Mouse (Mus musculus) urinary bladder, postnatal 14 days (tissue): ENCODE measurements around the gene Etl4.
A peak's percentile ranks its signal among the peaks of the same experiment; 100 is the strongest.

ENCODE experiments used
- DNase-seq: peaks from one replicate; pipeline ENCODE4 v3.0.0; 2021; ENCODE audit warnings: low spot score

Gene Etl4

DNA sequence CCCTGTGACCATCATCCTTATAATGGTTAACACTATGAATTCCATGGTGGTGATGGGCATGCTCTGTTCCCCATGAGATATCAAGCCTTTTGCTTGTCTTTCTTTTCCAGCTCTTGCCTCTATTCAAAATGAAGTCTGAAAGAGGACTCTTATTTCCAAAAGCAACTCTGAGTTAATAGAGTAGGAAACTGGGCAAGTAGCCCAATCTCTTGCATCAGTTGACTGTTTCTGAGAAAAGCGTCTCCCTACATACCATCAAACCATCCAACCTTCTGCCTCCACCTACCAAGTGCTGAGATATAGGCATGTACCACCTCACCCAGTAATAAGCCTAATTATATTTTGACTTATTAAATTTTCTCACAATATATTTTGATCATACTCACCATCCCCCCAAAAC is 658.9 kb downstream of the Etl4 start:
- no peak for DNase-seq

DNA sequence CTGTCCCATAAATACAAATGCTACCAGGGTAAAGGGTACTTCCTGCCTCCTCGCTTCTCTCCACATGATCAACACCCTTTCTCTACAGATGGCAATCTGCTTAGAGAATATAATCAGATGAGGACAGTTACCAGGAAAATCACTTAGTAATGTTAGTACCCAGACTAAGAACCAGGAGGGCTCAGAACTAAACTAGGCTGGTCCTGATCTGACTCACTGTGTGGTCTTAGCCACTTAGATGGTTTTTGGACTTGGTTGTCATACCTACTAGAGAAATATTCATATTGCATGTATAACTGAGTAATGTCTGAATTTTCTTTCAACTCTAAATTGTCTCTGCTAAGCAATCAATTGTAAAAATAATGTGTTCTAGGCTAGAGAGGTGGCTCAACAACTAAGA is 662.4 kb downstream of the Etl4 start:
- no peak for DNase-seq

DNA sequence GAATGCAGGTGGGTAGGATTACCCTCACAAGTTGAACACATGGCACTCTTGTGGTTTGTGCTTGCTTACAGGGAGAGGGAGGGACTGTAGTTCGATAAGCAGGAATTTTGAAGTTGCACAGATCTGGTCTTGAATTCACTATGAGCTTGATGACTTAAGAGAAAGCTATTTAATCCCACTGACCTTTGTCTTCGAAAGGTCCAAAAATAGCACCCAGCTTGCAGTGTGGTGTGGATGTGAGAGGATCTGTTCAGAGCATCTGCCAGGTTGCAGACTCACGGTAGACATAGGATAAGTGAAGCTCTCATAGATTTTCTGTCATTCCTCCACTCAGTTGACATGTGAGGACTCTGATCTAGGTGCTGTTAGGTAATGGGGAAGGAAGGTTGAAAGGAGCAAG is 670.8 kb downstream of the Etl4 start:
- no peak for DNase-seq

DNA sequence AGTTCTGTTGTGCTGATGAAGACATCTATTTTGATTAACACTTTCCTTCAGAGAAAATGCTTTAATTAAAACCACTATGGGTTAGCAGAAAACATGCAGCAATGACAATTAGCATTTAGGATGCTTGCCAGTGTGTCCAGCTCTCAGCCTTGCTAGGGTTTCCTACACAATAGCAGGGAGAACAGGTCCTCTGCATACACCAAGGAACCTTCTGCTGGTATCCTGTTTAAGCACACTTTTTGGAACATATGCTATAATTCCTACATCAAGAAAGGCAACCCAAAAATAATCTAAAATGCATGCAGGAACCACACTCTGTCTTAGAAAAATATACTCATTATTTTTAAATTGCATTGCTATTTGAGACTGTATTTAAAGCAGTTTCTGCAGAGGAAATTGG is 673.5 kb downstream of the Etl4 start:
- DNase-seq: no peak

DNA sequence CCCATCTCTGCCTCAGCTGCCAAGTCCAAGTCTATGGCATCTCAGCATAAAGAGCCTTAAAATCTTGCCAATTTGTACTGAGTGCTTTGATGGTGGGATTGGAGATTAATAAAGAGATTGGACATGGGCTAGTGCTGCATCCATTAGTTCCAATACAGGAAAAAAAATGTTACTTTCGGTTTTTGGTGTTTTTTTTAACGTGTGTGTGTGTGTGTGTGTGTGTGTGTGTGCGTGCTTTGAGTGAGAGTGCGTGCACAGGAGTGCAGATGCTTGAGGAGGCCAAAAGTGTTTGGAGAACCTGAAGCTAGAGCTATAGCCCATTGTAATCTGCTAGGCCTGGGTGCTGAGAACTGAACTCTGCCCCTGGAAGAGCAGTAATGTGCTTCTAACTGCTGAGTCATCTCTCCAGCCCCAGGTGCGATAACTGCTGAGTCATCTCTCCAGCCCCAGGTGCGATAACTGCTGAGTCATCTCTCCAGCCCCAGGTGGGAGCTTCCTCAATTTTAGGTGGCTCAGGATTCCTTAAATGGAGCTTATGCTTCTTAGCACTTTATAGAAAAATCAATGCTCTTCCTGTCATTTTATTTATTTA is 674.1 kb downstream of the Etl4 start:
- no peak for DNase-seq

DNA sequence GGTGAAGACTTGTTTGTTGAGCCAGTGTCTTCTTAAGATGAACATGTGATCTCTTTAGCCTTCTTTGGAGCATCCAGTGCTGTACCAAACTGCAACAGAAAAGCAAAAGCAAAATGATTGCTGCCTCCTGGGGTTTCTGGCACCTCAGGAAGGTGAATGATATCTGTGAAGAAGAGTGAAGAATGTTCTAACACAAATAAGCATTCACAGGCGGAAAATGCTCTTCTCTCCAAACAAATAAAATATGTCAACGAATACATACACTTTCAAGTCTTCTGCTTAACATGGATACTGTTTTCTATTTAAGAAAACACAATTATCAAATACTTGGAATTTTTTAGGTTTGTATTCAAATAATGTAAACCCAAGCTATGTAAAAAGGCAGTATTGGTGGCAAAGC is 678.3 kb downstream of the Etl4 start:
- no peak for DNase-seq

DNA sequence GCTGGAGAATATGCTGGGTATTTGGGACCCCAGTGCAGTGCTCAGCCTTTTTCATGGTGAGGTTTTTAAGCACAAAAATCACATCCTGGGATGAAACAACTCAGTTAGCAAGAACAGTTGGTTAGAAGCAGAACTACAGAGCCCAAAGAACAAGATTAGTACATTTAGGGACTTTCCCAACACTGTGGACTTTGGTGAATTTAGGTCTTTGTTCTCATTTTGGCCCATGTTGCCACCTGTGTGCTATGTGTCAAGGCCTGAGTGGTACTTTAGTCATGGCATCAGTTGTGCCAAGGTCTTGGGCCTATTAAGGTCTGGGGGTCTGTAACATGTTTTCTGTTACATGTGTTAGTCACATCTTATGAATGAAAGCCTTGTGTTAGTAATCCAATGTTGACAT is 679.1 kb downstream of the Etl4 start:
- no peak for DNase-seq

DNA sequence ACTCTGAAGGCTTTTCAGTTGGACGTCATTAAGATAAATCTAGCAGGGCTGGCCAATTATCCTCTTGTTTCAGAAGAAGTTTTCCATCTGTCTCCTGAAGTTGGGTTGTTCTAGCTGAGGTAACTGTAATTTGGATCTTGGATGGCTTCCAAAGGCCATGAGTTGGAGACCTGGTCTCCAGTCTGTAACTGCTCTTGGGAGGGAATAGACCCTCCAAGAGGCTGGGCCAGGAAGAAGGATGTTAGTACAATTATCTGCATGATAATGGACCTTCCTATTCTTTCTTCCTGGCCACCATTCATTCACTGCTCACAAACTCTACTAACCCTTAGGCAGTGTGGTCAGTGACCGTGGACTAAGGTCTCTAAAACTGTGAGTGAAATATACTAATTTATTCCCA is 684.5 kb downstream of the Etl4 start:
- DNase-seq: no peak

DNA sequence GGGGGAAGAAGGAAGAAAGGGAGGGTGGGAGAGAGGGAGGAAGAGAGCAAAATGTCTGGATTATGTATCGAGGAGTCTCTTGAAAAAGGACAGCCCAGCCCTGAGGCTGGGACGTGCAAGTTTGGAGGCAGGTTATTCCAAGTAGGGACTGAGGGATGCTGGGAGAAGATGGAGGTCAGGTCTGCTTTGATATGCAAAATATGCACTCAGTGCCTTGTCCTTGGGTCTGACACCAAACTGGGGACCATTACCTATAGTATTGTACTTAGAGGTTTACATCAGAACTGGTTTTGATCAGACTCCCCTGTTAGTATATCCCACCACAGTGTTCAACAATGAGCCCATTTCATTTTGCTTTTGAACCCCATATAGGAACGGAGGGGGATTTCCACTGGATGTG is 685.4 kb downstream of the Etl4 start:
- no peak for DNase-seq

DNA sequence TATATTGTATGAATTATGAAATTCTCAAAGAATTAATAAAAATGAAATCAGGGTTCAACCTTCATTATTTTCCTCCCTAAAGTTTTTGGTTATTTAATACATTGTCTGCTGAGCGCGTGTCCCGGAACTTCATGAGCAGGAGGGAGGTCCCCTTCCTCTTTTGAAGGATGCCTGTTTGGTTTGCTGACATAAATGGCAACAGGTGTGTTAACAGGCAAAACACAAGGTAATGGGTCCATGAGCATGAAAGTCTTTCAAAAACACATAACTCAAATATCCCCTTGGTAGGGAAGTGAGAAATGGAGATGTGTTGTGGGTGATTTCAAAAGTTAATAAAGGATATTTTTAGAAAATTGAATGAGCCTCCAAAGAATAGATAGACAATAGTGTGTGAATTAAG is 687.0 kb downstream of the Etl4 start:
- DNase-seq: no peak

DNA sequence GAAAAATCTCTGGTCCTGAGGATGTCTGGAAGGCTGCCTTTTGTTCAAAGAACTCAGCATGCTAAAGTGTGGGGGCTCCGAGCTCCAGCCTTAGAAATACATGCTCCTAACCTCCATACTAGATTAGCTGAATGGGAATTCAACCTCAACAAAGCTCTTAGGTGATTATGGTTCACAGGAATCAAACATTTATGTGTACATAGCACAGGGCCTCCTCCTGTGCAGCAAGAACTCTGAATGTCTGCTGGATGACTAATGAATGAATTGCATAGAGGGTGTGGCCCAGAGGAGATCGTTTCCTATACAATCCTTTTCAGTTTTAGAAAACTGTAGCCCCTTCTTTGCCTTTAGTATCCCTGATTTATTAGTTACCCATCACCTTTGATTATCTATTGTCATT is 687.6 kb downstream of the Etl4 start:
- no peak for DNase-seq

DNA sequence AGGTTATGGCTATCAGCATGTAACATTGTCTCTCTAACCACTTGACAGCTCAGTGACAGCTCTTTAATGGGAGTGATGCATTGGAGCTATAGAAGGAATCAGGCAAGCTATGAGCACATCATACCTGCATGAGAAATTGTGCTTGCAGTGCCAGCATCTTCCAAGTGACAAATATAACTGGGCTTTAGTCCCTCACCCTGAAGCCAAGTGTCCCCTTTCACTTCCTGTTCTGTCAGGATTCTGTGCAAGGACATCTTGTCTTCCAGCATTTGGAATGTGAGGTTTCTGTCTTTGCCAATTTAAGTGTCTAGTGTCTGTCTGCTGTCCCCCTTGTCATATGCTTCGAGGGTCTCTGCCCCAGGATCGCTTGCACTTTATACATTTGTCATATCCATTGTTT is 693.1 kb downstream of the Etl4 start:
- DNase-seq: no peak

DNA sequence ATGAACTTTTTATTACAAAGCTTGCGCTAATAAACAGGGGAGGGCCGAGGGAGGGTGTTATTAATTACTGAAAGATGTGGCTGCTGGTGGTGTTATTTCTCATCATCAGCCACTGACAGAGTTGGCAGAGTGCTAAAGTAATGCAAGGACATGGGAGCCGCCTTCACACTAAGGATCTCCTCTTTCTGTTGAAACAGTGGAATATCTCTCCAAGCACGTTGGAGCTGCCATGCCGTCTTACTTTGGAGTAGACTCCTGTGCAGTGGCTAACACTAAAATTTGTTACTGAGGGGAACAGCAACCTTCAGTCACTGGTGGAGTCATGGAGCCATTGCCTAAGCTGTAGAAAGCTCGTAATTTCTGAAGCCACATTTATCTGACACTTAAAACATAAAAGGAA is 694.0 kb downstream of the Etl4 start:
- no peak for DNase-seq

DNA sequence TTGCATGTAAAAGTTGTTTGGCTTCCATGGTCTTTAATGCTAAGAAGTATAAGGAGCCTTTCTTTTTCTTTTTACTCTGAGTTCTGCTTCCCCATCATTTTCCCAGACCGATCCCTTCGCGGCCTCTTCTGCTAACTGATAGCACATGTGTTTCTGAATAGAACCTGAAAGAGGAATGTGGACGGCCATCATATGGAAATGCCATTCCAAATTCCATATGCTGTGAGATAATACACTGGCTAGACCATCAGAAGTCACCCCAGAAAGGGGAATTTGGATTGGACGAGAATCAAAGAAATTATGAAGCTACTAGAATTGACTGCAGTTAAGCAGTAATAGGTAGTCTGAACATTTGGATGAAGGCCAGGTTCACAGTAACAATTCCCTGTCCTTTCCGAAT is 694.4 kb downstream of the Etl4 start:
- DNase-seq: no peak

DNA sequence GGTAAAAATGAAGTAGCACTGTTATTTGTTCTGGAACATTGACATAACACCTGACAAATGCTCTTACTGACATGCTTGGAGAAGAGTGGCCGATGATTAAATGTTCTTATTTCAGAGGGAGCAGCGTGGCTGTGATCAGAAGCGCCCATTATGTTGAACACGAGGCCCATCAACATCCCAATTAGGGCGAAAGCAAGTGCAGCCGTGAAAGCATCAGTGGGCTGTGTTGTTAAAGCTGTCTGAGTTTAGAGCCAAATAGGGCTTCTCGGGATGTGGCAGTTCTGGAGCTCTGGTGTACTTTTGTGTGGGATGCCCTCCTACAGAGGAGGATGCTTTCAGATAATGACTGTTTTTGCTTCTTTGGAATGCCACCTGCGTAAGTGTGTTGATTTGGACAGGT is 699.6 kb downstream of the Etl4 start:
- DNase-seq: no peak

DNA sequence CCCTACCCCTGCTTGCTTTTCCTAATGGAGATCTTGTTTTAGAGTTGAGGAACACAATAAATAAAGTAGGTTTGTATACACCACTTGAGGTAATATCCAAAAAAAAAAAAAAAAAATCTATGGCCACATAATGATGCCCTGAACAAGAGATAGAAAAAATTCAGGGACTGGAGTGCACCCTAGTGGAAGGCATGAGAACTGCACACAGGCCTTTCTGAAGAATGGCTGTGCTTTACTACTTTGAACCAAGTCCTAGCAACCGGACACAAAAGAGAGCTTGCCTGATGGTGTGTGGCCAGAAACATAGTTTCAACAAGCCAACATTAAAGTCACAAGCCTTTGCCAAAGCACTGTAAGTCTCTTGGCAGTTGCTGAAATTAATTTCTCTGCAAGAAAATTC is 706.4 kb downstream of the Etl4 start:
- peak; percentile 62 for DNase-seq

DNA sequence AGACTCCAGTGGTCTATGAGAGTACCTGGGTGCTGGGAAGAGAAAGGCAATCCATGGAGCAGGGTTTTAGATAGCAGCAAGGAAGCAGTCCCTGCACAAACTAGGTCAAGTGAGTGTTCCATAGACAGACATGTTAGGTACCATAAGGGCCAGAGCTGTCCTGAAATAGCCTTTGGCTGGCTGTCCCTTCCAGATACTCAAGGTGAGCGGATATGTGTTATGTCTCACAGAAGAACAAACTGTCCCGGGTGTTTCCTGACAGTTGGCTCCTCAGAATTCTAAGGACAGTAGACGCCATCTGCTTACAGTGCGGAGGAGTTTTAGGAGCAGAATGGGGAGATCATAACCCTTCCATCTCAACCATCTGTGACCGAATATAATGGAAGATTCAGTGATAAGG is 708.8 kb downstream of the Etl4 start:
- no peak for DNase-seq

DNA sequence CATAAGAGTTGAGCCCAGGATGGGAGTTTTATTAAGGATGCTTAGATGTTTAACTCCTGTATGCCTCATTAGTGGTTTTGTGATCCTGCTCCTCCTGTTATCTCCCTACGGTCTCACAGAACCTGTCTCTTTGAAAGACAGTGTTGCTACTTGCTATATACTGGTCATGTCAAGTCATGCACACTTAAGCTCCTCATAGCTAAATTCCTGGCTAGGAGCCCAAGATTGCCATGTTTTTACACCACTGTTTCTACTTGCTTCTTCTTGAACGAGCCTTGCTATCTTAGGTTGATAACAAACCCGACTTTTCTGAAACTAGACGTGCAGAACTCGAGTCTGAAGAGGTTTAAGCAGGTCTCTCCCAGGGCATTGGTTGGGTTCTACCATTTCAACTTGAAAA is 710.3 kb downstream of the Etl4 start:
- DNase-seq: peak; percentile 14

DNA sequence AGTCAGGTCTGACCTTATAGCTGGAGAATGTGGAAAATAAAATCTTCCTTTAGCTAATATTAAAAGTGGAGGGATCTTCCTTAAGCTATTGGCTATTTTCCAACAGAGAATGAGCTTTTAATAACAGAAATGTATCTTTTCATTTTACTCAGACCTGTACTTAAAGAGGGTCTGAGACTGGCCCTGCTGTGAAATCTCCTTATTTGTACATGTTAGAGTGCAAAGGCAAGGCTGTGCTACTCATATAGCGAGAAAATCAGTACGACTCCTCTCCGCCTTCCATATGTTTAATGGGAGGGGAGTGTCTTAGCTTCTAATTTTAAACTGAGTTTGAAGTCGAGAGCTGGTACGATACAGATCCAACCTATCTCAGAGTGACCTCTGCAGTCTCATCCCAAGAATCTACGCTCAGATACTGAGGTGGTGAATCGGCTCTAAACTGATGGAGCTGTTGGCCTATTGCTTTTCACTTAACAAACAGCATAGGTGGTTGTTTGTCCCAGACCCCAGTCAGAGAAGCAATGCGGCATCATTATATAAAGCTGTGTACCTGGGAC is 719.7 kb downstream of the Etl4 start:
- DNase-seq: no peak

DNA sequence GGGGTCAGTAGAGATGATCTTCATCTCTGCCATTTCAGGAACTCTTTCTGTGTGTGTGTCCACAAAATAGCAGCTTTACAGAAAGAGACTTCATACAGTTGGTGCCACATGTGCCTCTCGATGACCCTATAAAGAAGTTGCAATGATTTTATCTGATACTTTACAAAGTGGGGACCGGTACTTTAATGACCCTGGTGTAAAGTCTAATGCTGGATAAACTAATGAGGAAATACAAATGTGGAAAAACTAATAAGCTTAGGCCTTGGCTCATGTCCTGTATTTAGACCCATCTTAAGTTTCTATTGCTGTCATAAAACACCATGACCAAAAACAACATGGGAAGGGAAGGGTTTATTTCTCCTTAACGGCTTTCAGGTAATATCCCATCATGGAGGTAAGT is 729.0 kb downstream of the Etl4 start:
- no peak for DNase-seq

DNA sequence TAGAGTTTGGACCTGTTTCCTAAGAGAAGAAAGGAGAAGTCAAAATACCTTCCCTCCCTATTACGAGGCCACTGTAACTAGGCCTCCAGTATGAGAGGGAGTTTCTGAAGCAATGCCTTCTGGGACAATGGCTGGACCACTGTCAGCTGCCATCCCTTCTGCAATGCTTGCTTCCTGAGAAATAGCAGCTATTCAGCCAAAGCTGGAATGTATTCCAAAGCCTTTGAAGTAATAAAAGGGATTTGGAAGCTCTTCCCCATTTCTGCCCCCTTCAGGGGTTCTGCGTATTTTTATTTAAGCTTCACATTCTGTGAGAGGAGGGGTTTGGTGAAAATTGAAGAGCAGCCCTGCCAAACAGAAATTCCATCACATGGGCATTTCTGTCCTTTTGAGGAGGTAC is 730.1 kb downstream of the Etl4 start:
- no peak for DNase-seq

DNA sequence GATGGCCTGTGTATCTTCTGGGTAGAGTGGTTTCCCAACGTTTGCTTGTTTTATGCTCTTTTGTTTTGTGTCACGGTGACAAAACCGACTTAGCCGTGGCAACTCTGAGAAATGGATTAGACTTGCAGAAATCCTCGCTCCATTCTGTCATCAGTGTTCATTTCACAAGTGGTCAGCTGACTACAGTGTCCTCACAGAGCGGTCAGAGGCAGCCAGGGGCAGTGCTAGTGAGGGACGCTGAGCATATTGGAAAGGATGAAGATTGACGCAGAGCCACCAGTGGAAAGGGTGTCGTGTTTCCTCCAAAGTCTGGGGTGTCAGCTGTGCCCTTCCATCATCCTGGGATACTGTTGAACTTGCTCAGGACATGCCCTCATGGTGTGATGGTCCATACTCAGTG is 733.2 kb downstream of the Etl4 start:
- no peak for DNase-seq

DNA sequence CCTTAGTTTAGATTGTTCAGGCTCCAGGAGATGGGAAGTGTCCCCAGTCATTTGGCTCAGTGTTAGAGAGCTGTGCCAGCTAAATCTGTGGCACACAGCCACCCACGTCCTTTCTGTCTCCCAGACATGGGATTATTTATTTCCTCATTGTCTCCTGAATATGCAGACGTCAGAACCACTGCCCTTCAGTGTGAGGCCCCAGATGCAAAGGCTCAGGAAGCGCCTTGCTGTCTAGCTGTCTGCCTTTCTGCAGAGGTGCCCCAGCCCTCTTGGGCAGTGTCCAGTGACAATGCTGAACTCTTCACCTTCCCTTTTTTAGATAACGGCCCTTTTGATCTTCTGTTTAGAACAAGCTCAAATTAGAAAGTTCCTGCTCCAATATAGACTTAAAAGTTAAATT is 740.2 kb downstream of the Etl4 start:
- DNase-seq: no peak

DNA sequence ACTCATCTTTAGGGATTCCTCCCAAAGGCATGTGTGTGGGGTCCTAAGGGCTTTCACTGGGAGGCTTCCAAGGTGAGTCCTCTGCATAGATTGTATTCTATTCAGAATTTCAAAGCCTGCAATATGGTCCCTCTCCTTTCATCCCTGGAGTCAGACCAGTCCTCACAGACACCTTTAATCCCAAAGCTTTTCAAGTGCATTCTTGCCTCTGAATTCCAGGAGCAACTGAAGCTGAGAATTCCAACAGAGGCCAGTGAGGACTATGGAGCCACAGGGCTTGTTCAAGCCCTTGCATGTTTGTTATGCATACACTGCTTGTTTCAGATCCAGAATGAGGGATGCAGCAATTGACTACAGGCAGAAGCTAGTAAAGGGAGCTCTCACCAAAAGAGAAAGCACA is 743.5 kb downstream of the Etl4 start:
- DNase-seq: no peak

DNA sequence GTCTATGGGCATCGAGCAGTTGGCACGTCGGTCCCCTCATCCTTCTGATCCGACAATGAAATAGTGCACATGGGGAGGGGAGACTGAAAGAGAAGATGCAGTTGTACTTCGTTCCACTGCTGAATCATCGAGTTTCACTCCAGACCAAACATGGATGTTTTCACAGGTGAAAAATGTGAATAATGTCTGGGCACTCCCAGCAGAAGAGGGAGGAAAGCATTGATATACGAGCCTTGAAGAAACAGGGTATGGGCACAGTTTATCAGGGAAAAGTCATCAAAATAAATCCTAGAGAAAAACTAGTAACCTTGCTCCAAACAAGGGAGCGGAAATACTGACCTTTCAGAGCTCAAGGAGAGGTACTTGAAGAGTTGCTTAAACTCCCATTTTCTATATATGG is 744.5 kb downstream of the Etl4 start:
- DNase-seq: no peak
